Mouse (Mus musculus): ENCODE measurements around the gene Dgat2l6. TPM values are rescaled to one million over a fixed set of nuclear protein-coding genes. Genes with fewer than 3 reads are reported as not detected.

The Dgat2l6 gene
- polyA plus RNA-seq, 1 experiment from 2014 or later, result not detected

GRCm38 (mm10) chrX:100565696-100566095 is 41.1 kb downstream of the Dgat2l6 start:
- Histone ChIP-seq H3K27me3 (ENCODE audit: low read depth, poor library complexity, severe bottlenecking) (peaks cover 36% of the 10 kb centered on the region), H3K4me1 (no peaks in the 10 kb centered on the region), H3K4me3 (no peak overlapping the region), H3K36me3 (no peaks in the 10 kb centered on the region), H3K9me3 (replicated peaks) (no peaks in the 10 kb centered on the region), H3K27ac (replicated peaks) (no peak overlapping the region)
- DNase-seq (ENCODE audit: low spot score), result no peak
- 91% methylated on average over 3 of the region's 3 CpGs for WGBS

DNA sequence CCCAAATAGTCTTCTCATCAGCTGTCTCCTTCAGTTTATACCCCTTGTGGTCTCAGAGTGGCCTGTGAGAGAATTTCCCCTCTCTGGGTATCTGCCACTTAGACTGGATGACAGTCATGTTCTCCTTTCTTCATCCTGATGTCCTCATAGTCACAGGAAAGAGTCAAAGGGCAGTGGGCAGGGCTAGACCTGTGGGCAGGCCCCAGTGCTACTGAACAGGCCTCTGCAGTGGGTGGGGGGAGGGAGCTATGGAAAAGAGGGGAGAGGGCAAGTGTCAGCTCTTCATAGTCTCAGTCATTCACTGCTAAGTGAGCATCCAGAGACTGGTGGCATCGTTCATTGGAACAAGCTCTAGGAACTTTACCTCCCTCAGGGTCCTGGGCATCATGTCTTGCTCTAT is 47.3 kb downstream of the Dgat2l6 start, which contains the start of gene Awat1:
Gene Awat1 (plus strand): TSS at position 301 of the 400 bp plus-strand sequence.
- WGBS, result 78% methylated on average over 1 of the region's 1 CpGs
- no peaks in the 10 kb centered on the region for H3K36me3 ChIP-seq
- no peak within 1 kb of the TSS for H3K27ac ChIP-seq (replicated peaks)
- no peak for DNase-seq (ENCODE audit: low spot score)
- peaks cover 59% of the 10 kb centered on the region for H3K27me3 ChIP-seq (ENCODE audit: low read depth, poor library complexity, severe bottlenecking)
- no peaks in the 10 kb centered on the region for H3K4me1 ChIP-seq
- H3K9me3 ChIP-seq (replicated peaks), result no peaks in the 10 kb centered on the region
- H3K4me3 ChIP-seq, result no peak within 1 kb of the TSS

- Histone ChIP-seq H3K4me1 (no peaks in the 10 kb centered on the region), H3K27me3 (ENCODE audit: low read depth, poor library complexity, severe bottlenecking) (peaks cover 85% of the 10 kb centered on the region), H3K27ac (replicated peaks) (no peak within 1 kb of the TSS), H3K36me3 (no peaks in the 10 kb centered on the region), H3K9me3 (replicated peaks) (no peaks in the 10 kb centered on the region), H3K4me3 (no peak within 1 kb of the TSS)
- WGBS, result 68% methylated on average over 4 of the region's 4 CpGs
- no peak for DNase-seq (ENCODE audit: low spot score)
Measured at GRCm38 (mm10) chrX:100594791-100595190, 70.2 kb downstream of the Dgat2l6 start, which contains the start of gene P2ry4. TSS of gene P2ry4 (minus strand) at chrX:100594869.

Other genes starting within 250 kb of the Dgat2l6 start
- not detected in 2 replicates for gene Otud6a, start 95.8 kb upstream of the Dgat2l6 start, polyA plus RNA-seq (2016; fragmentation: Nextera tagmentation; extraction: Ambion mirVana)
- 0.75 and 0.84 TPM in 2 replicates for gene Awat2, start 82.1 kb upstream of the Dgat2l6 start, polyA plus RNA-seq (2016; fragmentation: Nextera tagmentation; extraction: Ambion mirVana)
- gene Igbp1, start 30.5 kb upstream of the Dgat2l6 start, polyA plus RNA-seq (2016; fragmentation: Nextera tagmentation; extraction: Ambion mirVana), result 40.4 and 40.9 TPM in 2 replicates
- not detected in 2 replicates for gene Awat1, start 47.4 kb downstream of the Dgat2l6 start, polyA plus RNA-seq (2016; fragmentation: Nextera tagmentation; extraction: Ambion mirVana)
- gene P2ry4, start 70.0 kb downstream of the Dgat2l6 start, polyA plus RNA-seq (2016; fragmentation: Nextera tagmentation; extraction: Ambion mirVana), result not detected in 2 replicates
- not detected in 2 replicates for gene Arr3, start 80.7 kb downstream of the Dgat2l6 start, polyA plus RNA-seq (2016; fragmentation: Nextera tagmentation; extraction: Ambion mirVana)
- 45.7 and 48.1 TPM in 2 replicates for gene Kif4, start 100.9 kb downstream of the Dgat2l6 start, polyA plus RNA-seq (2016; fragmentation: Nextera tagmentation; extraction: Ambion mirVana)
- 143 and 153 TPM in 2 replicates for gene Pdzd11, start 101.7 kb downstream of the Dgat2l6 start, polyA plus RNA-seq (2016; fragmentation: Nextera tagmentation; extraction: Ambion mirVana)
- gene Gdpd2, start 205.0 kb downstream of the Dgat2l6 start, polyA plus RNA-seq (2016; fragmentation: Nextera tagmentation; extraction: Ambion mirVana), result 10.8 and 14.8 TPM in 2 replicates
- 13.8 and 14.9 TPM in 2 replicates for gene Dlg3, start 242.9 kb downstream of the Dgat2l6 start, polyA plus RNA-seq (2016; fragmentation: Nextera tagmentation; extraction: Ambion mirVana)

Measured in midbrain, embryonic 10.5 days (tissue).